Mouse (Mus musculus) heart, embryonic 14.5 days (tissue): ENCODE measurements around the gene Znhit2. TPM values are rescaled to one million over a fixed set of nuclear protein-coding genes. Genes with fewer than 3 reads are reported as not detected.

Experiments
- ATAC-seq: fragments of 200-750 bp; cut with Nextera tagmentation; 2 replicates; pipeline ENCODE4 v1.8.0; 2017; ENCODE audit warnings: low read depth, moderate TSS enrichment; ENCODE audit not compliant: insufficient number of reproducible peaks, insufficient read depth, low FRiP score
- H3K27ac ChIP-seq, 2 experiments: fragments of 200-500 bp in 1 of 2; fragments of 300-500 bp in 1 of 2; sonication (generic) in 1 of 2; replicated peaks in 1 of 2; 2 replicates each; pipeline ENCODE4 v1.5.1; 2012 to 2014; ENCODE audit warnings: low read depth in 2 of 2, low read length in 2 of 2, control low read depth in 1 of 2, mild to moderate bottlenecking in 1 of 2, mixed read lengths in 1 of 2; ENCODE audit not compliant: control insufficient read depth in 1 of 2, insufficient read depth in 1 of 2
- H3K27me3 ChIP-seq: fragments of 300-500 bp; sonication (generic); 2 replicates; pipeline ENCODE4 v1.6.1; 2014; ENCODE audit warnings: mild to moderate bottlenecking, low read length, control low read depth; ENCODE audit not compliant: control insufficient read depth, insufficient read depth
- H3K36me3 ChIP-seq: fragments of 300-500 bp; sonication (generic); 2 replicates; pipeline ENCODE4 v1.6.1; 2014; ENCODE audit warnings: mild to moderate bottlenecking, control low read depth, low read length, mixed read lengths; ENCODE audit not compliant: control insufficient read depth, insufficient read depth
- H3K4me1 ChIP-seq, 2 experiments: fragments of 200-500 bp in 1 of 2; fragments of 300-500 bp in 1 of 2; sonication (generic) in 1 of 2; 2 replicates each; pipeline ENCODE4 v1.6.1; 2012 to 2014; ENCODE audit warnings: low read length in 2 of 2, control low read depth in 1 of 2, mixed read lengths in 1 of 2; ENCODE audit not compliant: control insufficient read depth in 2 of 2, insufficient read depth in 2 of 2
- H3K4me2 ChIP-seq: fragments of 300-500 bp; sonication (generic); 2 replicates; pipeline ENCODE4 v1.6.1; 2014; ENCODE audit warnings: mild to moderate bottlenecking, low read length
- H3K4me3 ChIP-seq, 2 experiments: fragments of 200-500 bp in 1 of 2; fragments of 300-500 bp in 1 of 2; sonication (generic) in 1 of 2; 2 replicates each; pipeline ENCODE4 v1.5.1; 2012 to 2014; ENCODE audit warnings: low read length in 2 of 2, mild to moderate bottlenecking in 2 of 2, control low read depth in 1 of 2, low read depth in 1 of 2, moderate library complexity in 1 of 2; ENCODE audit not compliant: control insufficient read depth in 1 of 2, insufficient read depth in 1 of 2
- H3K9ac ChIP-seq: fragments of 300-500 bp; sonication (generic); 2 replicates; pipeline ENCODE4 v1.6.1; 2014; ENCODE audit warnings: mild to moderate bottlenecking, low read length
- H3K9me3 ChIP-seq: fragments of 300-500 bp; sonication (generic); 2 replicates; pipeline ENCODE4 v1.6.1; 2016; ENCODE audit warnings: low read length, control low read depth; ENCODE audit not compliant: control insufficient read depth
- WGBS: fragments of 180-500 bp; shearing (Covaris S2); extraction: QIAGEN DNeasy Blood & Tissue Kit; methylation state at CpG from one replicate; pipeline ENCODE4 v1.1.7; 2014; 5-methylcytosine and 5-hydroxymethylcytosine counted together
- polyA plus RNA-seq: library from polyadenylated mRNA; unstranded; fragments of >200 nt; fragmentation: Nextera tagmentation; extraction: Ambion mirVana; gene quantifications from 2 replicates; pipeline ENCODE4 v1.2.1, GENCODE M21; 2014

Znhit2 gene
- polyA plus RNA-seq, 1 experiment from 2014 or later, result 25.6 TPM

- Histone ChIP-seq H3K9ac (no peak overlapping the region), H3K4me3 (no peak overlapping the region), H3K9me3 (no peaks in the 10 kb centered on the region), H3K27ac (no peak overlapping the region), H3K27me3 (no peaks in the 10 kb centered on the region), H3K36me3 (peaks cover 54% of the 10 kb centered on the region), H3K4me2 (no peak overlapping the region), H3K4me1 (peaks cover 15 to 22% of the 10 kb centered on the region in 2 experiments)
- WGBS, result 86% methylated on average over 10 of the region's 10 CpGs
- ATAC-seq, result no peak
These were observed 8.9 kb downstream of the Znhit2 start for GRCm38 (mm10) chr19:6069851-6070250.

- Histone ChIP-seq H3K27ac (no peak overlapping the region), H3K4me3 (no peak overlapping the region), H3K9ac (no peak overlapping the region), H3K36me3 (peaks cover 62% of the 10 kb centered on the region), H3K4me1 (peaks cover 15 to 22% of the 10 kb centered on the region in 2 experiments), H3K27me3 (no peaks in the 10 kb centered on the region), H3K4me2 (no peak overlapping the region), H3K9me3 (no peaks in the 10 kb centered on the region)
- WGBS, result 85% methylated on average over 31 of the region's 31 CpGs
- no peak for ATAC-seq
These were observed 9.7 kb downstream of the Znhit2 start for GRCm38 (mm10) chr19:6070571-6071250.

GRCm38 (mm10) chr19:6071261-6071660, 10.3 kb downstream of the Znhit2 start:
- Histone ChIP-seq H3K9ac (no peak overlapping the region), H3K4me2 (no peak overlapping the region), H3K27ac (no peak overlapping the region), H3K27me3 (no peaks in the 10 kb centered on the region), H3K9me3 (no peaks in the 10 kb centered on the region), H3K4me3 (no peak overlapping the region), H3K4me1 (peaks cover 18 to 25% of the 10 kb centered on the region in 2 experiments), H3K36me3 (peaks cover 66% of the 10 kb centered on the region)
- no peak for ATAC-seq
- WGBS, result 88% methylated on average over 19 of the region's 19 CpGs

- peaks cover 61% of the 10 kb centered on the region for H3K36me3 ChIP-seq
These were observed 12.9 kb downstream of the Znhit2 start for GRCm38 (mm10) chr19:6073889-6074288.

GRCm38 (mm10) chr19:6076564-6077393, 15.8 kb downstream of the Znhit2 start, which contains the start of gene Vps51:
Gene Vps51 (minus strand): TSS chr19:6077231.
- Histone ChIP-seq H3K27ac (peak within 1 kb of the TSS; percentile 70 to 84), H3K4me3 (peak within 1 kb of the TSS; percentile 60 to 65), H3K9me3 (no peaks in the 10 kb centered on the region), H3K27me3 (no peaks in the 10 kb centered on the region), H3K4me2 (peak within 1 kb of the TSS; percentile 95), H3K9ac (peak within 1 kb of the TSS; percentile 80), H3K4me1 (peaks cover 6 to 7% of the 10 kb centered on the region in 2 experiments), H3K36me3 (peaks cover 59% of the 10 kb centered on the region)
- WGBS, result under 1% methylated on average over 33 of the region's 33 CpGs
- peak; percentile 74 for ATAC-seq

More at GRCm38 (mm10) chr19:6073889-6074288, 12.9 kb downstream of the Znhit2 start:
- Histone ChIP-seq H3K27ac (no peak overlapping the region), H3K9ac (no peak overlapping the region), H3K9me3 (no peaks in the 10 kb centered on the region), H3K4me3 (no peak overlapping the region), H3K4me2 (no peak overlapping the region), H3K27me3 (no peaks in the 10 kb centered on the region), H3K4me1 (peaks cover 6 to 7% of the 10 kb centered on the region in 2 experiments)
- no peak for ATAC-seq
- 90% methylated on average over 5 of the region's 5 CpGs for WGBS

GRCm38 (mm10) chr19:6079983-6080480, 19.0 kb downstream of the Znhit2 start, which contains the start of gene Tmem262:
Gene Tmem262 (plus strand): TSS chr19:6080033.
- Histone ChIP-seq H3K9me3 (no peaks in the 10 kb centered on the region), H3K27me3 (no peaks in the 10 kb centered on the region), H3K27ac (no peak within 1 kb of the TSS), H3K4me3 (no peak within 1 kb of the TSS), H3K36me3 (peaks cover 54% of the 10 kb centered on the region), H3K4me2 (no peak within 1 kb of the TSS), H3K9ac (no peak within 1 kb of the TSS), H3K4me1 (peaks cover 9 to 16% of the 10 kb centered on the region in 2 experiments)
- 90% methylated on average over 12 of the region's 12 CpGs for WGBS
- no peak for ATAC-seq

GRCm38 (mm10) chr19:6082156-6082555, 21.2 kb downstream of the Znhit2 start, which contains the start of gene Gm28374:
Gene Gm28374 (minus strand): TSS chr19:6082256.
- Histone ChIP-seq H3K4me2 (no peak within 1 kb of the TSS), H3K27ac (no peak within 1 kb of the TSS), H3K9me3 (no peaks in the 10 kb centered on the region), H3K27me3 (no peaks in the 10 kb centered on the region), H3K36me3 (peaks cover 54% of the 10 kb centered on the region), H3K9ac (no peak within 1 kb of the TSS), H3K4me1 (peaks cover 5 to 17% of the 10 kb centered on the region in 2 experiments; a peak in 3 of 4 replicates), H3K4me3 (no peak within 1 kb of the TSS)
- no peak for ATAC-seq
- 88% methylated on average over 9 of the region's 9 CpGs for WGBS
